Mouse (Mus musculus) liver, embryonic 15.5 days (tissue): ENCODE measurements around the gene 4931409K22Rik. TPM values are rescaled to one million over a fixed set of nuclear protein-coding genes. Genes with fewer than 3 reads are reported as not detected.
"Not testable (repeated sequence)": the region's sequence is repeated elsewhere in the genome, so short reads cannot be mapped to it uniquely, and the experiment has no call there.

Experiments
- ATAC-seq: fragments of 200-750 bp; cut with Nextera tagmentation; 2 replicates; pipeline ENCODE4 v1.8.0; 2017; ENCODE audit warnings: moderate number of reproducible peaks, mild to moderate bottlenecking, moderate library complexity; ENCODE audit not compliant: insufficient read depth
- H3K27ac ChIP-seq: fragments of 300-500 bp; sonication (generic); replicated peaks from 2 replicates; pipeline ENCODE4 v1.5.1; 2015; ENCODE audit warnings: mild to moderate bottlenecking, inconsistent platforms
- H3K27me3 ChIP-seq: fragments of 300-500 bp; sonication (generic); 2 replicates; pipeline ENCODE4 v1.6.1; 2015; ENCODE audit warnings: mild to moderate bottlenecking, inconsistent platforms
- H3K36me3 ChIP-seq: fragments of 300-500 bp; sonication (generic); replicated peaks from 2 replicates; pipeline ENCODE4 v1.6.1; 2015; ENCODE audit warnings: moderate library complexity, mild to moderate bottlenecking, inconsistent platforms
- H3K4me1 ChIP-seq: fragments of 300-500 bp; sonication (generic); replicated peaks from 2 replicates; pipeline ENCODE4 v1.6.1; 2015; ENCODE audit warnings: inconsistent platforms
- H3K4me2 ChIP-seq: fragments of 300-500 bp; sonication (generic); 2 replicates; pipeline ENCODE4 v1.6.1; 2015; ENCODE audit warnings: moderate library complexity, mild to moderate bottlenecking, inconsistent platforms
- H3K4me3 ChIP-seq: fragments of 300-500 bp; sonication (generic); replicated peaks from 2 replicates; pipeline ENCODE4 v1.5.1; 2015; ENCODE audit warnings: mild to moderate bottlenecking, inconsistent platforms
- H3K9ac ChIP-seq: fragments of 300-500 bp; sonication (generic); 2 replicates; pipeline ENCODE4 v1.6.1; 2015; ENCODE audit warnings: moderate library complexity, mild to moderate bottlenecking, inconsistent platforms
- H3K9me3 ChIP-seq: fragments of 300-500 bp; sonication (generic); replicated peaks from 2 replicates; pipeline ENCODE4 v1.6.1; 2016; ENCODE audit warnings: inconsistent platforms
- WGBS: fragments of 180-500 bp; shearing (Covaris S2); methylation state at CpG from one replicate; pipeline ENCODE4 v1.1.7; 2015; ENCODE audit warnings: mixed read lengths; ENCODE audit not compliant: insufficient replicate concordance; 5-methylcytosine and 5-hydroxymethylcytosine counted together
- polyA plus RNA-seq: library from polyadenylated mRNA; unstranded; fragments of >200 nt; fragmentation: Nextera tagmentation; extraction: Ambion mirVana; gene quantifications from 2 replicates; pipeline ENCODE4 v1.2.1, GENCODE M21; 2015

The 4931409K22Rik gene
- polyA plus RNA-seq, 1 experiment from 2014 or later, result not detected

GRCm38 (mm10) chr5:24576801-24577182 is 20.2 kb upstream of the 4931409K22Rik start:
- no peaks in the 10 kb centered on the region for H3K9me3 ChIP-seq
- ATAC-seq, result peak; percentile 16
- peak overlapping the region; percentile 98 for H3K4me2 ChIP-seq
- H3K27me3 ChIP-seq, result no peaks in the 10 kb centered on the region
- H3K4me1 ChIP-seq, result peaks cover 26% of the 10 kb centered on the region
- peak overlapping the region; percentile 76; the same call in 1 of the 2 replicates for H3K27ac ChIP-seq
- peak overlapping the region; percentile 84 for H3K9ac ChIP-seq
- under 1% methylated on average over 32 of the region's 32 CpGs for WGBS
- H3K36me3 ChIP-seq, result peaks cover 34% of the 10 kb centered on the region
- H3K4me3 ChIP-seq, result peak overlapping the region; percentile 82

GRCm38 (mm10) chr5:24575948-24576347 is 19.3 kb upstream of the 4931409K22Rik start:
- no peaks in the 10 kb centered on the region for H3K9me3 ChIP-seq
- H3K27me3 ChIP-seq, result no peaks in the 10 kb centered on the region
- H3K36me3 ChIP-seq, result peaks cover 42% of the 10 kb centered on the region
- H3K4me1 ChIP-seq, result peaks cover 26% of the 10 kb centered on the region
- H3K4me2 ChIP-seq, result peak overlapping the region; percentile 98
- 80% methylated on average over 1 of the region's 1 CpGs for WGBS
- no peak overlapping the region for H3K27ac ChIP-seq
- H3K9ac ChIP-seq, result peak overlapping the region; percentile 84; the same call in 1 of the 2 replicates
- peak overlapping the region; percentile 82 for H3K4me3 ChIP-seq
- ATAC-seq, result no peak

DNA sequence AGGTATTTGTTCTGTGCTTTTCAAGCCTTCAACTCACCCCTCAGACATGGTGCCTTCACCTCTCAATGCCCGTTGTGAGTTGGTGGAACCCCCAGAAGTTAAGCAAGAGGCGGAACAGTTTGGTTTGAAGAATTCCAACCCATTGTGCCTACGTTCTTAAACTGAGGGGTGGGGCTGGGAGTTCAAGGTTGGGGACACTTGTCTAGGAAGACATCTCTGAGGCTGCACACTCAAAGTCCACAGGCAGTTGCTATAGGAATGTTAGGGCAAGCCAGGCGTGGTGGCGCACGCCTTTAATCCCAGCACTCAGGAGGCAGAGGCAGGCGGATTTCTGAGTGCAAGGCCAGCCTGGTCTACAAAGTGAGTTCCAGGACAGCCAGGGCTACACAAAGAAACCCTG is 1.3 kb downstream of the 4931409K22Rik start:
- peaks cover 35% of the 10 kb centered on the region for H3K27me3 ChIP-seq
- not testable (repeated sequence) for H3K4me3 ChIP-seq, ATAC-seq, H3K9ac ChIP-seq, H3K36me3 ChIP-seq, H3K9me3 ChIP-seq, H3K27ac ChIP-seq, H3K4me2 ChIP-seq, H3K4me1 ChIP-seq
- WGBS, result 77% methylated on average over 7 of the region's 7 CpGs

DNA sequence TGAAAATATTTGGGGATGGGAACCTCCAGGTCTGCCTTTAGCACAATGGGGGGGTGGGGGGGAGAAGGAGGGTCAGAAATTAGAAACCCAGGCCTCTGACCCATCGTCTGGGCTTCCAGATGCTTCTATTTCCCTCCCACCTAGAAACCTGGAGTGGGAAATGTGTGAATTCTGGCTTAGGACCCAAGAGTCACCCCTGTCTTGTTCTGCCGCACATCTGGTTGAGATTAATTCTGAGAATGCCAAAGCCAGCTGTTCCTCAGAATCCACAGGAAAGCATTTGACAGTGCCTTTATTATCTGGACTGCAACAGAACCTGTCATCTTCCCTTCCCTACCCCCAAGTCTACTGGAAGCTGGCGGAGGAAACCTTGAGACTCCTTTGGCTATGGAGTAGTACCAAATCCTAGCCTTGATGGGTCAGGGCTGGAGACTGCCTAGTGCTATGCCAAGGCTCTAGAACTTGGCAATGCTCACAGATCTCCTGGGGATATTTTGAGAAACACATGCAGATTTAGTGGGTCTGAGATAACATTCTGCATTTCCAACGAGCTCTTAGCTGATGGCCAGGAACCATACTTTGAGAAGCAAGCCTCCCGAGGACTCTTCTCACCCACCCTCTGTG is 2.9 kb downstream of the 4931409K22Rik start:
- no peak overlapping the region for H3K27ac ChIP-seq
- H3K36me3 ChIP-seq, result no peaks in the 10 kb centered on the region
- H3K4me2 ChIP-seq, result no peak overlapping the region
- 42% methylated on average over 5 of the region's 5 CpGs for WGBS
- no peak overlapping the region for H3K9ac ChIP-seq
- H3K4me1 ChIP-seq, result no peaks in the 10 kb centered on the region
- H3K27me3 ChIP-seq, result peaks cover 47% of the 10 kb centered on the region
- no peak for ATAC-seq
- H3K9me3 ChIP-seq, result no peaks in the 10 kb centered on the region
- H3K4me3 ChIP-seq, result no peak overlapping the region

- Histone ChIP-seq H3K27me3 (peaks cover 50% of the 10 kb centered on the region), H3K9me3 (no peaks in the 10 kb centered on the region), H3K9ac (no peak overlapping the region), H3K4me2 (no peak overlapping the region), H3K27ac (no peak overlapping the region), H3K4me3 (no peak overlapping the region), H3K36me3 (no peaks in the 10 kb centered on the region), H3K4me1 (no peaks in the 10 kb centered on the region)
- ATAC-seq, result no peak
- 22% methylated on average over 2 of the region's 2 CpGs for WGBS
These were observed 5.3 kb downstream of the 4931409K22Rik start for GRCm38 (mm10) chr5:24551317-24551688.

DNA sequence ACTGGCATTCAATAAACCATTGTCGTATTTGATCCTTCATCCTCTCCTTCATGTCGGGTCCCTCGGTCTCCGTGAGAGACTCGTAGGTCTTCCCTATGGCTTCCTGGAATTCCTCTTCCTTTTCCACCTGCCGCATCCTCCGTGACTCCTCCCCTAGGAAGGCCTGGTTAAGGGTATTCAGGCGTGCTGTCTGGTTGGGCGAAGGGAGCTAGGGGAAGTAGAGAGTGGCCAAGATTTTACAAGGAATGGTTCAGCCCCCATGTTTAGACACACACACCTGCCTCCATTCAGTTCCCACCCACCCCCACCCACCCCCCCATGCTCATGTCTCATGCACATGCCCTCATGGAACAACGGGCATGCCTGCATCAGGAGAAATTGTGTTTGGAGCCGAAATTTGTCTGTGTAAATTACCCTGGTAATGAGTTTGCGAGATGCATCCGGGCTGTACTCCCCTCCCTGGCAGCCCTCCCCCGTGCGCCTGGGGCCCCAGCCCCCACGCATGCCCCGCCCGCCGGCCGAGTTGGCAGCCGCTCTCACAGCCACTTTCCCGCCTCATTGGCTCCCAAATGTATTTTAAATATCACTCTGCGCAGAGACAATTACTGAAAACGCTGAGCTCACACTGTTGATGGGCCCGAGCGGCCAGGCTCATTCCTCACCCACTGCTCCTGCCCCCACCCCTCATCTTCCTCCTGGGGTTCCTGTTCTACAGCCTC is 5.9 kb downstream of the 4931409K22Rik start:
- no peak for ATAC-seq
- Histone ChIP-seq H3K4me1 (no peaks in the 10 kb centered on the region), H3K9ac (no peak overlapping the region), H3K4me3 (no peak overlapping the region), H3K27me3 (peaks cover 50% of the 10 kb centered on the region), H3K27ac (no peak overlapping the region), H3K9me3 (no peaks in the 10 kb centered on the region), H3K4me2 (no peak overlapping the region), H3K36me3 (no peaks in the 10 kb centered on the region)
- WGBS, result 26% methylated on average over 26 of the region's 26 CpGs

DNA sequence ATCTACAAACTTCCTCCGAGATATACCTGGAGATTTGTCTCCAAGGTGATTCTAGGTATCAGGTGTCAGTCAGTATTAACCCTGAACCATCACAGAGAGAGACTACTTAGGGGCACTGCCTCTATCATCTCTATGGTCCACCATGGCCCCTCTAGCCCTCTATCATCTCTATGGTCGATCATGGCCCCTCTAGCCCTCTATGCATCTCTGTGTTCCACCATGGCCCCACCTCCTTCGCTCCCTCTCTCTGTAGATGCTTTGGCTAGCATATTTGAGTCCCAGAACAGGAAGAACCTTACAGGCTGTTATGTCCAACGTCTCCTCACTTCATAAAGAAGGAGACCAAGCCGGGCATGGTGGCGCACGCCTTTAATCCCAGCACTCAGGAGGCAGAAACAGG is 14.0 kb downstream of the 4931409K22Rik start:
- Histone ChIP-seq H3K36me3 (no peaks in the 10 kb centered on the region), H3K27me3 (peaks cover 9% of the 10 kb centered on the region; the same call in 1 of the 2 replicates), H3K27ac (no peak overlapping the region), H3K9me3 (no peaks in the 10 kb centered on the region), H3K4me2 (no peak overlapping the region), H3K4me3 (no peak overlapping the region), H3K4me1 (0 out of 2 replicates have a peak, but pooled peaks cover 4% of the 10 kb centered on the region), H3K9ac (no peak overlapping the region)
- no peak for ATAC-seq
- 57% methylated on average over 7 of the region's 7 CpGs for WGBS

GRCm38 (mm10) chr5:24541144-24541569 is 15.5 kb downstream of the 4931409K22Rik start:
- Histone ChIP-seq H3K27ac (no peak overlapping the region), H3K36me3 (no peaks in the 10 kb centered on the region), H3K4me1 (0 out of 2 replicates have a peak, but pooled peaks cover 4% of the 10 kb centered on the region), H3K4me3 (no peak overlapping the region), H3K9ac (no peak overlapping the region), H3K9me3 (no peaks in the 10 kb centered on the region), H3K27me3 (peaks cover 9% of the 10 kb centered on the region; the same call in 1 of the 2 replicates), H3K4me2 (peak overlapping the region; percentile 29)
- 20% methylated on average over 6 of the region's 6 CpGs for WGBS
- no peak for ATAC-seq

- Histone ChIP-seq H3K4me3 (no peak within 1 kb of the TSS), H3K9ac (no peak within 1 kb of the TSS), H3K36me3 (no peaks in the 10 kb centered on the region), H3K27ac (no peak within 1 kb of the TSS), H3K9me3 (no peaks in the 10 kb centered on the region), H3K4me2 (peak within 1 kb of the TSS; percentile 29), H3K27me3 (peaks cover 9% of the 10 kb centered on the region; the same call in 1 of the 2 replicates), H3K4me1 (0 out of 2 replicates have a peak, but pooled peaks cover 4% of the 10 kb centered on the region)
- ATAC-seq, result no peak
- WGBS, result 13% methylated on average over 14 of the region's 14 CpGs
These were observed 16.0 kb downstream of the 4931409K22Rik start, which contains the start of gene Asb10 for GRCm38 (mm10) chr5:24540387-24541143. Asb10 (minus strand) TSS chr5:24540978.

- Histone ChIP-seq H3K9me3 (no peaks in the 10 kb centered on the region), H3K36me3 (no peaks in the 10 kb centered on the region), H3K27ac (no peak overlapping the region), H3K4me3 (no peak overlapping the region), H3K27me3 (peaks cover 9% of the 10 kb centered on the region; the same call in 1 of the 2 replicates), H3K4me1 (0 out of 2 replicates have a peak, but pooled peaks cover 4% of the 10 kb centered on the region), H3K9ac (no peak overlapping the region), H3K4me2 (no peak overlapping the region)
- 73% methylated on average over 22 of the region's 22 CpGs for WGBS
- no peak for ATAC-seq
These were observed 16.9 kb downstream of the 4931409K22Rik start for GRCm38 (mm10) chr5:24539571-24540296.
